In the genomic region with DNA sequence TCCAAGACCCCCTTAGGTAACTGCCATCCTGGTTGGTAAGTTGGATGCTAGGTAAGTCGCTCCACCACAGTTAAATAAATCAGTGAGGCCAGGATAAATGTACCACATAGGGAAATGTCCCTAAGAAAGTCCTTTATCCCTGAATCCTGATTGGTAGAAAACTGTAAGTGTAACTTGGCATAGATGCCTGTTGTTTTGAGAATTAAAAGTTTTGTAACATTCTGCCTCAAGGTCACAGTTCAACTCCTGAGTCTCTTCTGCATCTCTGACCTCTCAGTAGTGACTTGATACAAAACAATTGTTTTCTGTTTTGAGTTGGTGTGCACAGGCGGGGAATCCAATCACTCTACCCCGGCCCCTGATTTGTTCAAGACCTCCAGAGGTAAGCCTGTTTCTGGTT, we compare ENCODE assay signal across 8 mouse cellular contexts. TPM values are rescaled to one million over a fixed set of nuclear protein-coding genes. Genes with fewer than 3 reads are reported as not detected.
DNase-seq lines count a peak whose midpoint lies in the region; ATAC-seq and TF ChIP-seq lines count a peak whose summit lies in the region.

Trim28 (plus strand) TSS at position 264 of the 400 bp plus-strand sequence.

- no peaks in the 10 kb centered on the region for H3K9me3 ChIP-seq in erythroblast, embryonic 14.5 days (ENCODE audit: control insufficient read depth, low read length)
- H3K9me3 ChIP-seq in limb, embryonic 13.5 days = no peaks in the 10 kb centered on the region

- H3K4me1 ChIP-seq in testis, adult 2 months (ENCODE audit: control insufficient read depth, insufficient read depth, low read length) = no peaks in the 10 kb centered on the region; the same call in none of the 2 replicates
- H3K4me1 ChIP-seq in erythroblast, embryonic 14.5 days (ENCODE audit: control insufficient read depth) = no peaks in the 10 kb centered on the region
- no peaks in the 10 kb centered on the region for H3K4me1 ChIP-seq in limb, embryonic 13.5 days
- peaks cover 2% of the 10 kb centered on the region for H3K4me1 ChIP-seq in small intestine, adult 2 months (ENCODE audit: control insufficient read depth, insufficient read depth, insufficient read length, low read length)

- H3K9ac ChIP-seq in limb, embryonic 13.5 days = no peak within 1 kb of the TSS

- ATAC-seq in limb, embryonic 13.5 days (ENCODE audit: low FRiP score, low read depth) = no peak

- H3K27me3 ChIP-seq in testis, adult 2 months (ENCODE audit: control insufficient read depth, insufficient read depth, low read length) = no peaks in the 10 kb centered on the region
- H3K27me3 ChIP-seq in erythroblast, embryonic 14.5 days (ENCODE audit: control insufficient read depth) = peaks cover 6% of the 10 kb centered on the region
- no peaks in the 10 kb centered on the region for H3K27me3 ChIP-seq in limb, embryonic 13.5 days
- H3K27me3 ChIP-seq in small intestine, adult 2 months (ENCODE audit: control insufficient read depth, insufficient read depth, low read length) = no peaks in the 10 kb centered on the region

- no peak within 1 kb of the TSS for H3K4me2 ChIP-seq in limb, embryonic 13.5 days (replicated peaks)

- 78% methylated on average over 3 of the region's 3 CpGs for WGBS in limb, embryonic 13.5 days
- WGBS in small intestine, adult 2 months = 82% methylated on average over 3 of the region's 3 CpGs

- TF ChIP-seq CTCF in testis, adult 2 months (IDR thresholded peaks at IDR 0.05; ENCODE audit: control insufficient read depth, insufficient read depth, insufficient replicate concordance, low read depth, low read length) = no peak
- TF ChIP-seq CTCF in small intestine, adult 2 months (IDR thresholded peaks at IDR 0.05; ENCODE audit: extremely low read depth, insufficient read length, insufficient replicate concordance, low read depth, low read length) = no peak

- intact Hi-C loops in heart, postnatal 25 days (cut with DNase I) = no loop called here

- no peaks in the 10 kb centered on the region for H3K36me3 ChIP-seq in testis, adult 2 months (ENCODE audit: control insufficient read depth, insufficient read depth, low read length)
- H3K36me3 ChIP-seq in erythroblast, embryonic 14.5 days (ENCODE audit: control insufficient read depth) = no peaks in the 10 kb centered on the region
- H3K36me3 ChIP-seq in limb, embryonic 13.5 days = 0 out of 2 replicates have a peak, but pooled peaks cover 2% of the 10 kb centered on the region
- H3K36me3 ChIP-seq in small intestine, adult 2 months (ENCODE audit: control insufficient read depth, insufficient read depth, low read length) = no peaks in the 10 kb centered on the region

- peak within 1 kb of the TSS; percentile 61; the same call in 1 of the 2 replicates for H3K27ac ChIP-seq in testis, adult 2 months (ENCODE audit: control insufficient read depth, insufficient read depth, low read depth, low read length)
- no peak within 1 kb of the TSS for H3K27ac ChIP-seq in limb, embryonic 13.5 days
- no peak within 1 kb of the TSS for H3K27ac ChIP-seq in small intestine, adult 2 months (ENCODE audit: insufficient read depth, low read depth, low read length)

- DNase-seq in testis, postnatal 10 days (ENCODE audit: low spot score) = no peak
- no peak for DNase-seq in heart, postnatal 25 days (ENCODE audit: low spot score)
- no peak for DNase-seq in thymus, postnatal 36 days
- DNase-seq in thymus, postnatal 4 days = no peak

- no peak within 1 kb of the TSS for H3K4me3 ChIP-seq in testis, adult 2 months (ENCODE audit: control insufficient read depth, low read depth, low read length)
- no peak within 1 kb of the TSS for H3K4me3 ChIP-seq in erythroblast, embryonic 14.5 days (replicated peaks)
- H3K4me3 ChIP-seq in limb, embryonic 13.5 days = no peak within 1 kb of the TSS
- no peak within 1 kb of the TSS for H3K4me3 ChIP-seq in small intestine, adult 2 months (ENCODE audit: low read depth, low read length)

- no peak for TF ChIP-seq POLR2A in testis, adult 2 months (IDR thresholded peaks at IDR 0.05; ENCODE audit: control insufficient read depth, low read depth, low read length)
- no peak for TF ChIP-seq POLR2A in small intestine, adult 2 months (IDR thresholded peaks at IDR 0.05; ENCODE audit: low read depth, low read length)

RNA-seq across cellular contexts. Expression of gene Trim28, which starts in this region (rescaled TPM):
- 507 and 516 TPM in 2 replicates for polyA plus RNA-seq in testis, adult 2 months (2012; rRNA removed)
- polyA plus RNA-seq in erythroblast, embryonic 14.5 days (2012) = 16.2 and 17.6 TPM in 2 replicates
- total RNA-seq in heart, postnatal 25 days (2021) = 10 to 100 TPM; 86.8 to 96.2 TPM
- 316 and 329 TPM in 2 replicates for polyA plus RNA-seq in limb, embryonic 13.5 days (2015; fragmentation: Nextera tagmentation; extraction: Ambion mirVana)
- polyA plus RNA-seq in small intestine, adult 2 months (2012; rRNA removed) = 101 and 195 TPM in 2 replicates
